8 mouse cellular contexts compared by ENCODE assay signal in genomic region chr1:153101327-153101880, GRCm38 (mm10).
A peak's percentile ranks its signal among the peaks of the same experiment; 100 is the strongest.
DNase-seq lines count a peak whose midpoint lies in the region; ATAC-seq lines count a peak whose summit lies in the region.

No protein-coding gene starts in this region.

- H3K9ac ChIP-seq in midbrain, embryonic 14.5 days (replicated peaks; ENCODE audit: low read length): no peak overlapping the region
- no peak overlapping the region for H3K9ac ChIP-seq in midbrain, embryonic 15.5 days
- H3K9ac ChIP-seq in embryonic facial prominence, embryonic 11.5 days (replicated peaks; ENCODE audit: low read length): no peak overlapping the region
- no peak overlapping the region for H3K9ac ChIP-seq in neural tube, embryonic 11.5 days (ENCODE audit: low read length)

- ATAC-seq in midbrain, embryonic 14.5 days (ENCODE audit: low FRiP score, low TSS enrichment): no peak
- ATAC-seq in midbrain, embryonic 15.5 days (replicated peaks): no peak
- no peak for ATAC-seq in embryonic facial prominence, embryonic 11.5 days (replicated peaks; ENCODE audit: insufficient number of reproducible peaks, low FRiP score, low TSS enrichment, low read depth)
- peak; percentile 56 to 81; a peak in 3 of 4 replicates for ATAC-seq in hematopoietic stem cell, adult 5-6 weeks (replicated peaks in 1 of 2; ENCODE audit: insufficient read depth in 1 of 2, low FRiP score in 2 of 2, low TSS enrichment in 1 of 2, low read depth in 1 of 2, poor library complexity in 2 of 2, severe bottlenecking in 2 of 2)
- no peak for ATAC-seq in neural tube, embryonic 11.5 days (ENCODE audit: insufficient read depth, low FRiP score, low TSS enrichment)

- peak; percentile 67 for DNase-seq in midbrain, embryonic 14.5 days
- DNase-seq in adipocyte (ENCODE audit: low spot score): peak; percentile 81
- peak; percentile 74 for DNase-seq in embryonic facial prominence, embryonic 11.5 days (ENCODE audit: low spot score)
- DNase-seq in left cerebral cortex, postnatal 25 days (ENCODE audit: low spot score in 2 of 2): peak; percentile 37 to 45
- DNase-seq in neural tube, embryonic 11.5 days (ENCODE audit: low spot score): peak; percentile 50
- DNase-seq in thymus, postnatal 25 days: peak; percentile 72

- 35% methylated on average over 9 of the region's 9 CpGs for WGBS in midbrain, embryonic 14.5 days
- WGBS in midbrain, embryonic 15.5 days: 37% methylated on average over 9 of the region's 9 CpGs
- 24% methylated on average over 9 of the region's 9 CpGs for WGBS in embryonic facial prominence, embryonic 11.5 days
- WGBS in neural tube, embryonic 11.5 days: 45% methylated on average over 9 of the region's 9 CpGs

- H3K27ac ChIP-seq in midbrain, embryonic 14.5 days (replicated peaks; ENCODE audit: low read depth, low read length): no peak overlapping the region
- no peak overlapping the region for H3K27ac ChIP-seq in midbrain, embryonic 15.5 days
- H3K27ac ChIP-seq in embryonic facial prominence, embryonic 11.5 days (replicated peaks; ENCODE audit: low read depth, low read length): no peak overlapping the region
- H3K27ac ChIP-seq in neural tube, embryonic 11.5 days (ENCODE audit: low read depth, low read length): no peak overlapping the region

- no peak overlapping the region for H3K4me2 ChIP-seq in midbrain, embryonic 14.5 days (ENCODE audit: low read length)
- H3K4me2 ChIP-seq in midbrain, embryonic 15.5 days: no peak overlapping the region
- H3K4me2 ChIP-seq in embryonic facial prominence, embryonic 11.5 days (ENCODE audit: low read depth, low read length): no peak overlapping the region
- H3K4me2 ChIP-seq in neural tube, embryonic 11.5 days (ENCODE audit: low read depth): no peak overlapping the region

- H3K4me1 ChIP-seq in midbrain, embryonic 14.5 days (ENCODE audit: control insufficient read depth, insufficient read depth, low read length): 0 out of 2 replicates have a peak, but pooled peaks cover 2% of the 10 kb centered on the region
- no peaks in the 10 kb centered on the region for H3K4me1 ChIP-seq in midbrain, embryonic 15.5 days
- peaks cover 2% of the 10 kb centered on the region; the same call in 1 of the 2 replicates for H3K4me1 ChIP-seq in embryonic facial prominence, embryonic 11.5 days (ENCODE audit: control insufficient read depth, insufficient read depth, low read length)
- H3K4me1 ChIP-seq in neural tube, embryonic 11.5 days (ENCODE audit: control insufficient read depth, insufficient read depth, low read length): no peaks in the 10 kb centered on the region

- no peaks in the 10 kb centered on the region for H3K9me3 ChIP-seq in midbrain, embryonic 14.5 days (ENCODE audit: control insufficient read depth, low read length)
- no peaks in the 10 kb centered on the region for H3K9me3 ChIP-seq in midbrain, embryonic 15.5 days
- H3K9me3 ChIP-seq in embryonic facial prominence, embryonic 11.5 days (replicated peaks; ENCODE audit: control insufficient read depth, low read length): no peaks in the 10 kb centered on the region
- no peaks in the 10 kb centered on the region for H3K9me3 ChIP-seq in neural tube, embryonic 11.5 days (ENCODE audit: control insufficient read depth, low read length)

- no peak overlapping the region for H3K4me3 ChIP-seq in midbrain, embryonic 14.5 days (replicated peaks; ENCODE audit: low read depth, low read length)
- H3K4me3 ChIP-seq in midbrain, embryonic 15.5 days: no peak overlapping the region
- no peak overlapping the region for H3K4me3 ChIP-seq in embryonic facial prominence, embryonic 11.5 days (ENCODE audit: low read depth, low read length)
- H3K4me3 ChIP-seq in neural tube, embryonic 11.5 days (ENCODE audit: low read depth, low read length): no peak overlapping the region

- intact Hi-C loops in left cerebral cortex, postnatal 25 days (cut with DNase I): loop anchor here (2.0 kb wide), 1 partner anchor 285 kb away; no protein-coding TSS in a partner anchor

- H3K27me3 ChIP-seq in midbrain, embryonic 14.5 days (ENCODE audit: control insufficient read depth, insufficient read depth, low read length): no peaks in the 10 kb centered on the region
- no peaks in the 10 kb centered on the region for H3K27me3 ChIP-seq in midbrain, embryonic 15.5 days (replicated peaks)
- H3K27me3 ChIP-seq in embryonic facial prominence, embryonic 11.5 days (ENCODE audit: control insufficient read depth, insufficient read depth, low read length): no peaks in the 10 kb centered on the region
- no peaks in the 10 kb centered on the region for H3K27me3 ChIP-seq in neural tube, embryonic 11.5 days (ENCODE audit: control insufficient read depth, insufficient read depth, low read length)

- no peaks in the 10 kb centered on the region for H3K36me3 ChIP-seq in midbrain, embryonic 14.5 days (ENCODE audit: control insufficient read depth, insufficient read depth, low read length)
- H3K36me3 ChIP-seq in midbrain, embryonic 15.5 days (replicated peaks): 0 out of 2 replicates have a peak, but pooled peaks cover 6% of the 10 kb centered on the region
- no peaks in the 10 kb centered on the region for H3K36me3 ChIP-seq in embryonic facial prominence, embryonic 11.5 days (replicated peaks; ENCODE audit: control insufficient read depth, insufficient read depth, low read depth, low read length)
- H3K36me3 ChIP-seq in neural tube, embryonic 11.5 days (ENCODE audit: control insufficient read depth, insufficient read depth, low read length): no peaks in the 10 kb centered on the region

Comparison
In these comparisons a context has a peak if more than half of its experiments do, and no peak if none do; other contexts are left out.
1. ATAC-seq: peak in hematopoietic stem cell, adult 5-6 weeks (2 of 2); none in midbrain, embryonic 14.5 days (single experiment), midbrain, embryonic 15.5 days (single experiment), embryonic facial prominence, embryonic 11.5 days (single experiment) and neural tube, embryonic 11.5 days (single experiment).
2. Peak in every context shown above with its lines, with median percentiles within 50 percentile points of each other: DNase-seq.